Mouse (Mus musculus): Measurements from ENCODE around the gene Zcchc4.
"Not testable (repeated sequence)": the region's sequence is repeated elsewhere in the genome, so short reads cannot be mapped to it uniquely, and the experiment has no call there.

The Zcchc4 gene

GRCm38 (mm10) chr5:52775237-52775636, at the start of gene Zcchc4:
Gene Zcchc4, plus strand, starts transcription at chr5:52775409.
- ATAC-seq (ENCODE audit: low TSS enrichment): no peak

GRCm38 (mm10) chr5:52727747-52728146, 47.5 kb upstream of the Zcchc4 start:
- no peak for ATAC-seq (ENCODE audit: low TSS enrichment)

GRCm38 (mm10) chr5:52732811-52733210, 42.4 kb upstream of the Zcchc4 start:
- ATAC-seq (ENCODE audit: low TSS enrichment): no peak

- no peak for ATAC-seq (ENCODE audit: low TSS enrichment)
Observed at GRCm38 (mm10) chr5:52736046-52736445, 39.2 kb upstream of the Zcchc4 start.

- peak; percentile 89 for ATAC-seq (ENCODE audit: low TSS enrichment)
Observed at GRCm38 (mm10) chr5:52741391-52742111, 33.7 kb upstream of the Zcchc4 start, which contains the start of gene Pi4k2b. Gene Pi4k2b, plus strand, starts transcription at chr5:52741574.

- 0 out of 2 replicates have a peak, but pooled peaks have one; percentile 50 for ATAC-seq (ENCODE audit: low TSS enrichment)
Observed at GRCm38 (mm10) chr5:52742112-52742813, 32.9 kb upstream of the Zcchc4 start.

GRCm38 (mm10) chr5:52743231-52743630, 32.0 kb upstream of the Zcchc4 start:
- ATAC-seq (ENCODE audit: low TSS enrichment): no peak

GRCm38 (mm10) chr5:52746920-52747319, 28.3 kb upstream of the Zcchc4 start:
- no peak for ATAC-seq (ENCODE audit: low TSS enrichment)

- no peak for ATAC-seq (ENCODE audit: low TSS enrichment)
Observed at GRCm38 (mm10) chr5:52748732-52749131, 26.5 kb upstream of the Zcchc4 start.

- no peak for ATAC-seq (ENCODE audit: low TSS enrichment)
Observed at GRCm38 (mm10) chr5:52753146-52753545, 22.1 kb upstream of the Zcchc4 start.

GRCm38 (mm10) chr5:52754196-52754595, 21.0 kb upstream of the Zcchc4 start:
- no peak for ATAC-seq (ENCODE audit: low TSS enrichment)

GRCm38 (mm10) chr5:52755337-52755736, 19.9 kb upstream of the Zcchc4 start:
- no peak for ATAC-seq (ENCODE audit: low TSS enrichment)

GRCm38 (mm10) chr5:52755989-52756388, 19.2 kb upstream of the Zcchc4 start:
- no peak for ATAC-seq (ENCODE audit: low TSS enrichment)

- ATAC-seq (ENCODE audit: low TSS enrichment): no peak
Observed at GRCm38 (mm10) chr5:52762586-52762985, 12.6 kb upstream of the Zcchc4 start.

GRCm38 (mm10) chr5:52774267-52774666, 942 bp upstream of the Zcchc4 start:
- no peak for ATAC-seq (ENCODE audit: low TSS enrichment)

- ATAC-seq (ENCODE audit: low TSS enrichment): not testable (repeated sequence)
Observed at GRCm38 (mm10) chr5:52776466-52777354, 1.5 kb downstream of the Zcchc4 start.

GRCm38 (mm10) chr5:52782523-52783250, 7.5 kb downstream of the Zcchc4 start:
- ATAC-seq (ENCODE audit: low TSS enrichment): peak; percentile 99

GRCm38 (mm10) chr5:52783251-52783620, 8.0 kb downstream of the Zcchc4 start:
- no peak; the same call in 1 of the 2 replicates for ATAC-seq (ENCODE audit: low TSS enrichment)

GRCm38 (mm10) chr5:52783957-52784356, 8.7 kb downstream of the Zcchc4 start:
- ATAC-seq (ENCODE audit: low TSS enrichment): no peak

- no peak for ATAC-seq (ENCODE audit: low TSS enrichment)
Observed at GRCm38 (mm10) chr5:52786556-52787322, 11.5 kb downstream of the Zcchc4 start.

- no peak for ATAC-seq (ENCODE audit: low TSS enrichment)
Observed at GRCm38 (mm10) chr5:52793230-52793629, 18.0 kb downstream of the Zcchc4 start.
